In the genomic region with DNA sequence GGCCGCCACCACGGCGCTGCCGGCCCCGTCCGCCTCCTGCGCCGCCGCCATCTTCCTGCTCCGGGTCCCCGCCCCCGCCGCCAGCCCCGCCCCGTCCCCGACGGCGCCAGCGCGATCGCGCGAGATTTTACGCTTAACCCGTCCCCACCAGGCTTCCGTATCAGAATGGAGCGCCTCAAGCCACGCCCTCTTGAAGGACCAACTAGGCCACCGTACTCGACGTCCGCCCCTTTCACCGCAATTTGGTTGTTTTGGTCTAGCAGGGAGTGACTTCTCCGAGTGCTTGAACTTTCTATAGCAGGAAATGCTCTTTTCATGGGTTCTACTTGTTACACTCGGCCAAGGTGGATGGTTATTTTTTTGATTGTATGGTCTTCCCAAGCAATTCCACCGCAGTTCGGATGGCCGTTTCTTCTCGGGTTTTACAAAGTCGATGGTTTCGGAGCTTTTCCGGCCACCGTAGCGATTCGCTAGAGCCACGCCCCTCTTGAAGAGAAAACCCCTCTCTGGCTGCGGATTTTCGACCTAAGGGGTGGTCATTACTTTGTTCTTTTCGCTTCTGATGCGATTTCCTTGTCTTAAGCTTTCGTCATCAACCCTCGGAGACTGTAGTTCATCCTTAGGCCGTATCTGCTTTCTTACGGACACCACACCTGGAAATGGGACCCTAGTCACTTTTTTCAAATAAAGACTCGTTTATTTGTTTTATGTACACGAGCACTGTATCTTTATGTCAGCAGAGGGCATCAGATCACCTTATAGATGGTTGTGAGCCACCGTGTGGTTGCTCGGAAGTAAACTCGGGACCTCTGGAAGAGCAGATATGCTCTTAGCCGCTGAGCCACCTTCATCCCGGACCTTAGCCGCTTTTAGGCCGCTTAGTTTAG, we compare ENCODE assay signal across 8 mouse cellular contexts. TPM values are rescaled to one million over a fixed set of nuclear protein-coding genes. Genes with fewer than 3 reads are reported as not detected.
DNase-seq lines count a peak whose midpoint lies in the region; ATAC-seq lines count a peak whose summit lies in the region.

A gene (minus strand): TSS at position 79 of the 887 bp plus-strand sequence.

- peak; percentile 83 for ATAC-seq in hindbrain, embryonic 12.5 days (ENCODE audit: low FRiP score)

- peak within 1 kb of the TSS; percentile 100 for H3K4me3 ChIP-seq in hindbrain, embryonic 12.5 days

- under 1% methylated on average over 63 of the region's 63 CpGs for WGBS in hindbrain, embryonic 12.5 days

- peaks cover 21% of the 10 kb centered on the region for H3K4me1 ChIP-seq in hindbrain, embryonic 12.5 days

- peak within 1 kb of the TSS; percentile 85 for H3K4me2 ChIP-seq in hindbrain, embryonic 12.5 days (replicated peaks)

- no peaks in the 10 kb centered on the region for H3K27me3 ChIP-seq in hindbrain, embryonic 12.5 days

- peak within 1 kb of the TSS; percentile 98 for H3K9ac ChIP-seq in hindbrain, embryonic 12.5 days

- no peaks in the 10 kb centered on the region for H3K36me3 ChIP-seq in hindbrain, embryonic 12.5 days

- H3K27ac ChIP-seq in hindbrain, embryonic 12.5 days: peak within 1 kb of the TSS; percentile 93

- H3K9me3 ChIP-seq in hindbrain, embryonic 12.5 days (replicated peaks): no peaks in the 10 kb centered on the region

- DNase-seq in NIH3T3 (ENCODE audit: low read depth): peak; percentile 98
- DNase-seq in cerebellum, postnatal 10 days: peak; percentile 99
- DNase-seq in frontal cortex, postnatal 10 days (ENCODE audit: low spot score in 2 of 2): peak; percentile 94 to 96
- DNase-seq in layer of hippocampus, postnatal 14 days (ENCODE audit: low spot score in 2 of 2): peak; percentile 98 to 99
- DNase-seq in lung, postnatal 14 days: peak; percentile 97
- DNase-seq in retina, adult 2 months (ENCODE audit: low read depth, low spot score): peak; percentile 95
- DNase-seq in thymus, postnatal 36 days: peak; percentile 96 to 97

RNA-seq across cellular contexts. Expression of the gene that starts here (rescaled TPM):
- polyA plus RNA-seq in hindbrain, embryonic 12.5 days (2016; fragmentation: Nextera tagmentation; extraction: Ambion mirVana): 112 and 115 TPM in 2 replicates
- total RNA-seq in layer of hippocampus, postnatal 14 days (2021): 100 to 1,000 TPM; 151 to 160 TPM

Comparison
In these comparisons a context has a peak if more than half of its experiments do, and no peak if none do; other contexts are left out.
1. Peak in every context shown above with its lines: DNase-seq, ATAC-seq, H3K4me3 ChIP-seq and H3K27ac ChIP-seq.